Mouse (Mus musculus) CH12.LX (cell line): ENCODE measurements at regions not wholly inside any gene's neighbourhood (a gene's known extent, or its start where the extent isn't known, plus 50 kb on each side); places are given as distances from the start of the nearest gene placed in this dataset.

Experiments
- DNase-seq: peaks from one replicate; pipeline ENCODE4 v3.0.0-alpha.2; 2013; ENCODE audit errors: extremely low read depth
- H3K27ac ChIP-seq: 2 replicates; pipeline ENCODE4 v1.5.1; 2012; ENCODE audit warnings: low read depth, mild to moderate bottlenecking, control low read depth, moderate library complexity; ENCODE audit not compliant: insufficient read depth
- H3K27me3 ChIP-seq: replicated peaks from 2 replicates; pipeline ENCODE3; 2012; ENCODE audit warnings: inconsistent platforms
- H3K36me3 ChIP-seq, 2 experiments: replicated peaks in 1 of 2; 2 replicates each; pipeline versions ENCODE3 to v1.6.1; 2012; ENCODE audit warnings: inconsistent platforms in 1 of 2, low read length in 1 of 2, mild to moderate bottlenecking in 1 of 2, mixed read lengths in 1 of 2, moderate library complexity in 1 of 2; ENCODE audit not compliant: control insufficient read depth in 1 of 2, insufficient read depth in 1 of 2
- H3K4me1 ChIP-seq, 2 experiments: 2 replicates each; pipeline ENCODE4 v1.6.1; 2012; ENCODE audit warnings: inconsistent platforms in 1 of 2, moderate library complexity in 1 of 2; ENCODE audit not compliant: insufficient read depth in 2 of 2, control insufficient read depth in 1 of 2
- H3K4me2 ChIP-seq: 2 replicates; pipeline ENCODE4 v1.6.1; 2012; ENCODE audit warnings: low read depth, mild to moderate bottlenecking, control low read depth; ENCODE audit not compliant: poor library complexity, insufficient read depth, severe bottlenecking
- H3K4me3 ChIP-seq, 3 experiments: fragments of 150-350 bp in 1 of 3; sonication (generic) in 1 of 3; replicated peaks in 1 of 3; 2 replicates each; pipeline versions ENCODE3 to v1.5.1; 2011 to 2012; ENCODE audit warnings: low read depth in 2 of 3, low read length in 2 of 3, mild to moderate bottlenecking in 2 of 3, moderate library complexity in 2 of 3, control low read depth in 1 of 3, improper control_type of control experiment in 1 of 3, inconsistent platforms in 1 of 3, mixed read lengths in 1 of 3; ENCODE audit not compliant: poor library complexity in 1 of 3
- H3K79me2 ChIP-seq: replicated peaks from 2 replicates; pipeline ENCODE4 v1.6.1; 2012; ENCODE audit warnings: mild to moderate bottlenecking, moderate library complexity; ENCODE audit not compliant: control insufficient read depth, poor library complexity, insufficient read depth, severe bottlenecking; ENCODE audit errors: extremely low read depth
- H3K9ac ChIP-seq: 2 replicates; pipeline ENCODE4 v1.6.1; 2012; ENCODE audit warnings: low read depth, mild to moderate bottlenecking, control low read depth, moderate library complexity; ENCODE audit not compliant: insufficient read depth
- H3K9me3 ChIP-seq: replicated peaks from 2 replicates; pipeline ENCODE3; 2012; ENCODE audit warnings: low read length, inconsistent platforms, mixed read lengths
- CHD1 ChIP-seq: IDR thresholded peaks from 2 replicates; pipeline ENCODE4 v1.6.1; 2012; ENCODE audit warnings: low read depth, low read length, improper control_type of control experiment, inconsistent platforms
- CTCF ChIP-seq, 2 experiments: IDR thresholded peaks in 1 of 2; conservative IDR thresholded peaks in 1 of 2; 2 replicates each; pipeline ENCODE4 v1.5.1; 2011 to 2012; ENCODE audit warnings: low read depth in 2 of 2, low read length in 2 of 2, improper control_type of control experiment in 1 of 2, inconsistent platforms in 1 of 2, mild to moderate bottlenecking in 1 of 2, moderate library complexity in 1 of 2
- ELF1 ChIP-seq: IDR thresholded peaks from 2 replicates; pipeline ENCODE4 v1.6.1; 2014; ENCODE audit warnings: low read depth, mild to moderate bottlenecking, inconsistent platforms, low read length, improper control_type of control experiment
- GABPA ChIP-seq: IDR thresholded peaks from 2 replicates; pipeline ENCODE4 v1.6.1; 2012; ENCODE audit warnings: low read depth, low read length, improper control_type of control experiment, inconsistent platforms; ENCODE audit not compliant: insufficient replicate concordance
- HCFC1 ChIP-seq: IDR thresholded peaks from 2 replicates; pipeline ENCODE4 v1.6.1; 2012; ENCODE audit warnings: low read depth, mild to moderate bottlenecking, inconsistent platforms, low read length, improper control_type of control experiment
- IRF4 ChIP-seq: IDR thresholded peaks from 2 replicates; pipeline ENCODE4 v1.6.1; 2014; ENCODE audit warnings: low read depth, mild to moderate bottlenecking, inconsistent platforms, low read length, improper control_type of control experiment
- JUND ChIP-seq: conservative IDR thresholded peaks from 2 replicates; pipeline ENCODE4 v1.6.1; 2011; ENCODE audit warnings: low read depth, low read length, improper control_type of control experiment
- KAT2A ChIP-seq: IDR thresholded peaks from 2 replicates; pipeline ENCODE4 v1.6.1; 2012; ENCODE audit warnings: low read length, improper control_type of control experiment, inconsistent platforms; ENCODE audit not compliant: insufficient replicate concordance
- MAX ChIP-seq: IDR thresholded peaks from 2 replicates; pipeline ENCODE4 v1.6.1; 2011; ENCODE audit warnings: low read length, improper control_type of control experiment
- MYC ChIP-seq: IDR thresholded peaks from 2 replicates; pipeline ENCODE4 v1.6.1; 2011; ENCODE audit warnings: low read depth, mild to moderate bottlenecking, improper control_type of control experiment, low read length
- NRF1 ChIP-seq: IDR thresholded peaks from 2 replicates; pipeline ENCODE4 v1.6.1; 2014; ENCODE audit warnings: low read depth, mild to moderate bottlenecking, inconsistent platforms, low read length, improper control_type of control experiment, moderate library complexity
- PAX5 ChIP-seq: IDR thresholded peaks from 2 replicates; pipeline ENCODE4 v1.6.1; 2012; ENCODE audit warnings: low read length, inconsistent platforms, mixed read lengths
- RCOR1 ChIP-seq: conservative IDR thresholded peaks from 2 replicates; pipeline ENCODE4 v1.6.1; 2012; ENCODE audit warnings: low read depth, mild to moderate bottlenecking, inconsistent platforms, low read length, improper control_type of control experiment
- SMC3 ChIP-seq: IDR thresholded peaks from 2 replicates; pipeline ENCODE4 v1.6.1; 2011; ENCODE audit warnings: low read depth, low read length, improper control_type of control experiment
- TBP ChIP-seq: conservative IDR thresholded peaks from 2 replicates; pipeline ENCODE4 v1.6.1; 2011; ENCODE audit warnings: low read depth, low read length, improper control_type of control experiment
- TCF12 ChIP-seq: IDR thresholded peaks from 2 replicates; pipeline ENCODE4 v1.6.1; 2014; ENCODE audit warnings: low read depth, mild to moderate bottlenecking, inconsistent platforms, low read length, improper control_type of control experiment
- USF1 ChIP-seq: IDR thresholded peaks from 2 replicates; pipeline ENCODE4 v1.6.1; 2014; ENCODE audit warnings: low read depth, mild to moderate bottlenecking, inconsistent platforms, low read length, improper control_type of control experiment
- ZKSCAN1 ChIP-seq: IDR thresholded peaks from 2 replicates; pipeline ENCODE4 v1.6.1; 2012; ENCODE audit warnings: low read depth, inconsistent platforms, low read length, improper control_type of control experiment, borderline replicate concordance
- ZMIZ1 ChIP-seq: IDR thresholded peaks from 2 replicates; pipeline ENCODE4 v1.6.1; 2012; ENCODE audit warnings: low read depth, mild to moderate bottlenecking, inconsistent platforms, low read length, improper control_type of control experiment
- ZNF384 ChIP-seq: IDR thresholded peaks from 2 replicates; pipeline ENCODE4 v1.6.1; 2012; ENCODE audit warnings: low read depth, low read length, improper control_type of control experiment, inconsistent platforms
- dilution Hi-C: fragments of 300-500 bp; cut with MboI; formaldehyde crosslinking; loops from 2 replicates; pipeline ENCODE4 v1.14.3; 2020; ENCODE audit warnings: low sequenced_read_pairs; ENCODE audit not compliant: extremely low pct_unique_long_range_greater_than_20kb, extremely low pct_ligation_motif_present
- in situ Hi-C: fragments of 300-500 bp; cut with MboI; formaldehyde crosslinking; loops from 3 replicates; pipeline ENCODE4 v1.14.3; 2019; ENCODE audit warnings: low sequenced_read_pairs, low pct_ligation_motif_present, low pct_unique_long_range_greater_than_20kb, mixed read lengths

GRCm38 (mm10) chr7:68682318-68682728 lies 66.7 kb downstream of the Arrdc4 start:
- Histone ChIP-seq H3K4me2 (no peak overlapping the region), H3K9me3 (peaks cover 58% of the 10 kb centered on the region), H3K27me3 (no peaks in the 10 kb centered on the region), H3K36me3 (no peaks in the 10 kb centered on the region), H3K79me2 (no peaks in the 10 kb centered on the region), H3K4me1 (no peaks in the 10 kb centered on the region), H3K9ac (no peak overlapping the region), H3K4me3 (no peak overlapping the region), H3K27ac (no peak overlapping the region)
- TF ChIP-seq IRF4 (no peak), NRF1 (no peak), USF1 (no peak), TBP (no peak), MYC (no peak), SMC3 (no peak), HCFC1 (no peak), RCOR1 (no peak), ELF1 (no peak), CTCF (conservative IDR thresholded peaks at IDR 0.05 in 1 of 2, IDR thresholded peaks at IDR 0.05 in 1 of 2; ENCODE audit: low read depth in 2 of 2, low read length in 2 of 2) (no peak), CHD1 (no peak), MAX (no peak), ZKSCAN1 (no peak), KAT2A (no peak), JUND (no peak)
- no peak for DNase-seq
- in situ Hi-C loops: no loop called here
- dilution Hi-C loops: no loop called here

GRCm38 (mm10) chr7:68679770-68680169 lies 69.3 kb downstream of the Arrdc4 start:
- Histone ChIP-seq H3K4me3 (no peak overlapping the region), H3K4me1 (no peaks in the 10 kb centered on the region), H3K27ac (no peak overlapping the region), H3K36me3 (no peaks in the 10 kb centered on the region), H3K9me3 (peaks cover 56% of the 10 kb centered on the region), H3K4me2 (no peak overlapping the region), H3K79me2 (no peaks in the 10 kb centered on the region), H3K9ac (no peak overlapping the region), H3K27me3 (no peaks in the 10 kb centered on the region)
- no peak for TF ChIP-seq PAX5
- TF ChIP-seq ELF1: no peak
- TF ChIP-seq CHD1: no peak
- TF ChIP-seq TCF12: no peak
- TF ChIP-seq CTCF (conservative IDR thresholded peaks at IDR 0.05 in 1 of 2, IDR thresholded peaks at IDR 0.05 in 1 of 2; ENCODE audit: low read depth in 2 of 2, low read length in 2 of 2): no peak
- TF ChIP-seq USF1: no peak
- no peak for TF ChIP-seq ZNF384
- TF ChIP-seq MYC: no peak
- no peak for TF ChIP-seq ZMIZ1
- no peak for TF ChIP-seq ZKSCAN1
- TF ChIP-seq GABPA: no peak
- no peak for DNase-seq
- dilution Hi-C loops (no loop called here), in situ Hi-C loops (no loop called here)
